Mouse (Mus musculus) spleen, adult 18-20 months (tissue): Measurements from ENCODE around the gene Gtf3c5.

ENCODE experiments used
- DNase-seq, 2 experiments: peaks; one replicate each; pipeline ENCODE4 v3.0.0; 2022; ENCODE audit warnings: mixed read lengths in 2 of 2

Gene Gtf3c5

DNA sequence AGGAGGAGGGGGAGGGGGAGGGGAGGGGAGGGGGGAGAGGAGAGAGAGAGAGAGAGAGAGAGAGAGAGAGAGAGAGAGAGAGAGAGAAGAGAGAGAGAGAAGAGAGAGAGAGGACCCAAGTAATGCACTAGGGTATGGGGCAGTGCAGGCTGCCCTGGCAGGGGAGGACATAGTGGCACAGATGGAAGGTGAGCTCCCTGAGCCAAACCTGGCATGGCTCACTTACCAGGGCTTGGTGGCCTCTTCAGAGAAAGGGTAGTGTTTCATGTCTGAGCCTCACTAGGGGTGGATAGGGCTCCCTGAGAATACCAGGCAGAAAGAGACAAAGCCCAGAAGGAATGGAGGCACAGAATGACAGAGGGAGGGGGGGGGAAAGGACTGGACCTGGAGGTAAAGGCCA is 19.7 kb downstream of the Gtf3c5 start:
- DNase-seq = no peak

- no peak for DNase-seq
These were observed 20.2 kb downstream of the Gtf3c5 start, which contains the start of gene Cel for GRCm38 (mm10) chr2:28563303-28563702. Gene Cel (minus strand): TSS chr2:28563403.

GRCm38 (mm10) chr2:28557452-28557851 is 26.1 kb downstream of the Gtf3c5 start:
- no peak for DNase-seq

DNA sequence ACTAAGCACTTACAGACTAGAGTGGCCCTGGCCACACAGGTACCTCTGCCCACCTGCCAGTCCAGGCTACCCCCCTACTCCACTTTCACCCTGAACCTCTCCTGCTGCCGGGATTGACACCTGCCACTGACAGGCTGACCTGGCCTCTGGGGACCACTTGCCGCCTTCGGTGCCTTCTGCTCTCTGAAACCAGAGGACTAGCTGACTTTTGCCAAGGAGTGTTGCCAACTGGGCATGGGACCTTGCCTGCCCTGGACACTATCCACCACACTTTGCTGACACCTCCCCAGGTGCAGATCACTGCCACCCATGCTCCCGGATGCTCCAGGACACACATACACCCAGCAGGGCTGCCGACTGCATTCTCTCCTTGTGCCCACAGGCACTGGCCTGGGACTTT is 31.2 kb downstream of the Gtf3c5 start:
- DNase-seq = no peak

DNA sequence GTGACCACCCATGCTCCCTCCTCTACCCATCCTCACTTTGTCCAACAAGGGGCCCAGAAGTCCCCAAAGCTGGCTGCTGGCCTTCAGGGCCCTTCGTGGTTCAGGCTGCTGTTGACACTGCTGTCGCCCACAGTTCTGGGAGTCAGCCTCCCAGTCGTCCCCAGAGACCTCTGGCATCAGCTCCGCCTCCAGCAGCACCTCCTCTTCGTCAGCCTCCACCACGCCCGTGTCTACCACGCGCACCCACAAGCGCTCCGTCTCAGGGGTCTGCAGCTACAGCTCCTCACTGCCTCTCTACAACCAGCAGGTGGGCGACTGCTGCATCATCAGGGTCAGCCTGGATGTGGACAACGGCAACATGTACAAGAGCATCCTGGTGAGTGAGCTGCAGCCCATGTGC is 34.4 kb downstream of the Gtf3c5 start:
- DNase-seq = no peak

GRCm38 (mm10) chr2:28547237-28548172 is 36.0 kb downstream of the Gtf3c5 start:
- DNase-seq = peak; percentile 78 to 91

- no peak for DNase-seq
These were observed 37.0 kb downstream of the Gtf3c5 start for GRCm38 (mm10) chr2:28546560-28546959.

GRCm38 (mm10) chr2:28545976-28546375 is 37.6 kb downstream of the Gtf3c5 start:
- no peak for DNase-seq

DNA sequence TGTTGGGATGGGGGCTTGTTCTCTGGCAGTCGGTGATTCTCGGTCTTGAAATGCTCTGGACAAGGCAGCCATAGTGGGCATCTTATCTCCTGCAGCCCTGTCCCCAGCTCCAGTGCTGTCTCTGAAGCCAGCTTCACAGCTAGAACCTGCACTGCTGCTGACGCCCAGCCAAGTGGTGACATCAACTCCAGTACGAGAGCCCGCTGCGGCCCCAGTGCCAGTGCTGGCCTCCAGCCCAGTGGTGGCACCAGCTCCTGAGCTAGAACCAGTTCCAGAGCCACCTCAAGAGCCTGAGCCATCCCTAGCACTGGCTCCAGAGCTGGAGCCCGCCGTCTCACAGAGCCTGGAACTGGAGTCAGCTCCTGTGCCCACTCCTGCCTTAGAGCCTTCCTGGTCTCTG is 39.7 kb downstream of the Gtf3c5 start:
- no peak for DNase-seq

DNA sequence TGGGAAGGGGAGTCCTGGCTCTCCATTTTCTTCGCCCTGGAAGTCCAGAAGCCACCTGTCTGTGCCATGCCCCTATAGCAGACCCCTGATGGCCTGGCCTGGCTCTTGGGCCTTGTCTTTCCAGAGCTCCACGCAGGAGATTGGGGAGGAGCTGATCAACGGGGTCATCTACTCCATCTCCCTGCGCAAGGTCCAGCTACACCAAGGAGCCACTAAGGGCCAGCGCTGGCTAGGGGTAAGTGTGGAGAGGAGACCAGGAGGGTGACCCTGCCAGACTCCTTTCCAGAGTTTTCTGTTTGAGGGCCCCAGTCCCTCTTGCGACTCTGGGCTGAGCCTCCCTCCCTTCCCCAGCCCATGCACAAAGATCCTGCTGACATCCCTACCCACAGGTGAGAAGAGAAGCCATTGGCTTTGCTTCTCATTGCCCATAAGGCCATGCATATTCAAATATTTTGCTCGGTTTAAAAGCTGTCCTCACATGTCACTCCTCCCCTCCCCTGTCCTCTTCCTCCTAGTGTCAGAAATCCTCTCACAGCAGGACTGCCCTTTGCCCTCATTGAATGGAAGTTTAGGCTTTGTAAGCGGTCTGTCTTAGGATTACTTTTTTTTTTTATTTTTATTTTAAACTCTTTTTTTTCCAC is 42.8 kb downstream of the Gtf3c5 start:
- DNase-seq = no peak

GRCm38 (mm10) chr2:28539949-28540348 is 43.6 kb downstream of the Gtf3c5 start:
- DNase-seq = peak; percentile 54 to 68

DNA sequence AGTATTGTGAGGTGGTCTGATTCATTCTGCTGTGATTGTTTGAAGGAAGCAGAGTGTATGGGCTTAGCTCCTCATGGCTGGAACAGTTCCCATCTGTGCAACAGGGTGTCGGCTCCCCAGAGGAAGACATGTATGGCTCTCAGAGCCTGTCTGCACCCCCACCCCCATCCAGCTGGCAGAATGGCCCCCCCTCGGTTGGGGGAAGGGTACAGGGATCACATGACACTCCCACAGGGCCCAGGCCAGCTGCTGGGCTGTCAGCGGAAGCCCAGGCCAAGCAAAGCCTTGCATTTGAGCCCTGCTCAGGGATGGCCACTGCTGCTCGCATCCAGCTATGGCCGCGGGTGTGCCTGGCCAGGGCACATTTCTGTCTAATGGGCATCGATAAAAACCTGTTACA is 44.3 kb downstream of the Gtf3c5 start:
- peak; percentile 62 to 63 for DNase-seq

DNA sequence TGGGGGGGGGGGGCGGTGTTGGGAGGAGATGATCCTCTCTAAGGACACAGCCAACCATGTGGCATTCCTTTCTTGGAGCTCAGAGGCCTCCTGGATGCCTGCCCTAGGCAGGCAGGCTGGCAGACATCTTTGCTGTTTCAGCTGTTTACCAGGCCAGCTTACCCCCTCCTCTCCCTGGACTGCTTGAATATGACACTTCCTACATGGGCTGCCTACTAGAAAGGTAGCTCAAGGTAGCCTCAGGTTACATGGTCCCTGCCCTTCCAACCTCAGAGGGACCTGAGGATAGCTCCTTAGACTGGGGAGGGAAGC is 44.8 kb downstream of the Gtf3c5 start:
- no peak for DNase-seq

DNA sequence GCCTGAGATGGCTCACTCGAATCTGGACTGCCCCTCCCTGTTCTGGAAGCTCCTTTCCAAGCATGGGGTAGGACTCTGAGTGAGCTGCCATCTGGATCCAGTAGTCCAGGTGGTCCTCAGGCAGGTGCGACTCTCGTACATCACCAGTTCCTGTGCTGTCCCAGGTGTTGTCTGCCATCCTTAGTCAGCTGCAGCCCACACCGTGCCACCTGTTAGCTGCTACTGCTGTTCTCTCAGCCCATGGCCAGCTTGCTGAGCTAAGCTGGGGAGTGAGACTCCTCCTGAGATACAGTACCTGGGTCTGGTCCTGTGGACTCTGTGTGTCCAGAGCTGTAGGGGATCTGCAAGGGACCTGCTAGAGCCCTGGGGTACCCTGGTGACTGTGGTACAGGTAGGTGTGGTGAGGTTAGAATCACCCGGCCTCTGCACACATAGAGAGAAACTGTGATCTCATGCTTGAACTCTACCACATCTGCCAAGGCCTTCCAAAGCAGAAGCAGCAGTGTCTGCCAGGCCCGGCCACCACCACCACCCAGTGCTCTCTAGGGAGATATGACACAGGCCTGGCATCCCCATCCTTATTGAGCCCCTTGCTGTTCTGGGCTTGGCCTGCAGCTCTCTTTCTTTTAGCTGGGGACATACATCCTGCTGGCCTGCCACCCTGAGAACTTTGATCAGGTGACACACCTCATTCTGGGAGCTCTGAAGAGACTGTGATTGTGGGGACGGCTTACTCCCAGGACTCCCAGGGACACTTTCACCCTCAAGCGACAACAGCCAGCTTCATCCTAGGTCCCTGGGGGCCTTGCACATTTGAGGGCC is 45.3 kb downstream of the Gtf3c5 start:
- peak; percentile 33 to 43 for DNase-seq

- no peak for DNase-seq
These were observed 46.0 kb downstream of the Gtf3c5 start for GRCm38 (mm10) chr2:28537634-28537920.

- DNase-seq = no peak
These were observed 46.6 kb downstream of the Gtf3c5 start for GRCm38 (mm10) chr2:28536766-28537633.

DNA sequence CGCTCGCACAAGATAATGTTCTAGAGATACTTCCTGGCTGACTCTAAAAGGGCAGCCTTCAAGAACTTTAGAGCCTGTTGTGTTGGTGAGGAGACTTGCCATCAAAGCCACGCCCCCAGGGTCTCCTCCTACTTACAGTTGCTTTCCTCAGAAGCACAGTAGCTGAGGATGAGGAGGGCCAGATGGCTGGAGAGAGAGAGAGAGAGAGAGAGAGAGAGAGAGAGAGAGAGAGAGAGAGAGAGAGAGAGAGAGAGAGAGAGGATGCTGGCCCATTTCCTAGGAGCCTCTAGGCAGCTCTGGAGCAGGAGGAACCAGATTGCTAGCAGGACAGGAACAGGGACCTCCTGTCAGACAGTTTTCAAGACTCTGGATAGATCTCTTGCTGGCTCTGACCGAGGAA is 47.4 kb downstream of the Gtf3c5 start:
- no peak for DNase-seq

DNA sequence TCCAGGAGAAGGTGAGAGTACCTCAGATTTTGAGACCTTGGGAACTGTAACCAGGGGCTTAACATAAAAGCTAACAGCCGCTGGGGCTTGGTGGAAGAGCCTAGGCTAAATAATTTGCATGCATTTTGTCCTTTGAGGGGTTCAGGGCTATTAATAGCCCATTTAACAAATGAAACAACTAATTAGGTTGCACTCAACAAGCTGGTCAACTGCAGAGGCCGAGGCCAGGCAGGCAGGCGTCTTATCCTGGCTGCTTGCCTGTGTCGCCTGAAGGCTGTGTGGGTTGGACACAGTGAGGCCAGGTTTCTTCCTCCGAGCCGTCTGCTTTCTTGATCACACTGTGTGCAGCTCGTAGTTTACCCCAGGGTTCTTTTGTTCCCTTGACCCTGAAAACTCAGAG is 47.9 kb downstream of the Gtf3c5 start:
- DNase-seq = no peak

GRCm38 (mm10) chr2:28535263-28535540 is 48.3 kb downstream of the Gtf3c5 start:
- DNase-seq = no peak

GRCm38 (mm10) chr2:28534436-28535262 is 48.9 kb downstream of the Gtf3c5 start:
- no peak for DNase-seq

GRCm38 (mm10) chr2:28533901-28534435 is 49.6 kb downstream of the Gtf3c5 start:
- DNase-seq = no peak
